Mouse (Mus musculus): ENCODE measurements around the gene Prr19.
"Not testable (repeated sequence)": the region's sequence is repeated elsewhere in the genome, so short reads cannot be mapped to it uniquely, and the experiment has no call there.

Prr19 gene

GRCm38 (mm10) chr7:25317446-25317999, 16.3 kb downstream of the Prr19 start:
- no peak for DNase-seq (ENCODE audit: low read depth, low spot score)

DNA sequence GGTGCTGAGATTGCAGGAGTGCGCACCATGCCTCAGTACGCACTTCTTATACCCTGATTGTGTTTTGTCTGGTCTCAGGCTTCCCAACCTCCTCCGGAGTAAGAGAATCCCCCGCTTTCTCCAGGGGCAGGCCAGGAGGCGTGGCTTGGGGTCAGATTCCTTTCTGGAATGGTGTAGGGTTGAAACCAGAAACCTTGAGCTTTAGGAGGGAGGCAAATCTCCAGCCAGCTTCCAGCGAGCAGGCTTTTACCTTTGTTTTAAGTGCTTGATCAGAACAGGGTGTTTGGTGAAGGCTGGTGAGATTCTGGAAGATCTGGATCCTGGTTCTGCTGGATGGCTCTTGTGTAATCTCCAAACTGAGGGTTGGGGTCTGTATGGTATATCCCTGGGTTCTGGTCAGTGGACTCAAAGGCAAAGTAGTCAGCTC, 20.9 kb downstream of the Prr19 start:
- no peak for DNase-seq (ENCODE audit: low read depth, low spot score)

DNA sequence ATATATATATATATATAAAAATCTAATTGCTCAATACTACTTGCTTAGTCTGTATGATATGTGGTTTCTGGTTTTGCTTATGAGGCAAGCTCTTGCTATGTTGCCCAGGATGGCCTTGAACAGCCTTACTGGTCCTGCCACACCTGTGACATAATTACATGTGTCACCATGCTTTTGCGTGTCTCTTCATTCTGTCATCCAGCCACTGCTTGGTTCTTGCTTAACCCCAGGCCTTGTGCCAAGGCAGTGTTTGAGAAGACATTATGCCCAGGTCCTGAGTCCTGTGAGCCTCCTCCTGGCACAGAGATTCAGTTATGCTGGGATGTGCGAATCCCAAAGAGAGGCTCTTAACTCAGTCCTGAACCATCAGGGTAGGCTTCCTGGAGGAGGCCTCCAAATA, 22.0 kb downstream of the Prr19 start:
- no peak for DNase-seq (ENCODE audit: low read depth, low spot score)

- not testable (repeated sequence) for DNase-seq (ENCODE audit: low read depth, low spot score)
Observed at GRCm38 (mm10) chr7:25325431-25325830, 24.2 kb downstream of the Prr19 start.

GRCm38 (mm10) chr7:25326233-25326632, 25.0 kb downstream of the Prr19 start:
- DNase-seq (ENCODE audit: low read depth, low spot score) = no peak

- DNase-seq (ENCODE audit: low read depth, low spot score) = peak; percentile 61
Observed at GRCm38 (mm10) chr7:25333596-25334307, 32.5 kb downstream of the Prr19 start.

- DNase-seq (ENCODE audit: low read depth, low spot score) = no peak
Observed at GRCm38 (mm10) chr7:25334472-25334871, 33.3 kb downstream of the Prr19 start.

GRCm38 (mm10) chr7:25339329-25339728, 38.1 kb downstream of the Prr19 start:
- DNase-seq (ENCODE audit: low read depth, low spot score) = no peak

GRCm38 (mm10) chr7:25341000-25341784, 40.0 kb downstream of the Prr19 start:
- DNase-seq (ENCODE audit: low read depth, low spot score) = no peak

- no peak for DNase-seq (ENCODE audit: low read depth, low spot score)
Observed at GRCm38 (mm10) chr7:25348861-25349260, 47.6 kb downstream of the Prr19 start.

Data from retina, adult 2 months (tissue).